Mouse (Mus musculus) thymus, postnatal 25 days (tissue): ENCODE data around the gene C6.

Source experiments
- DNase-seq: peaks from one replicate; pipeline ENCODE4 v3.0.0; 2022

Gene C6

GRCm38 (mm10) chr15:4726830-4727310, at the start of gene C6:
TSS of gene C6 (plus strand) at chr15:4727175.
- DNase-seq = no peak

GRCm38 (mm10) chr15:4697604-4698003, 29.4 kb upstream of the C6 start:
- DNase-seq = no peak

GRCm38 (mm10) chr15:4734150-4734549, 7.2 kb downstream of the C6 start:
- no peak for DNase-seq

GRCm38 (mm10) chr15:4734996-4735609, 8.1 kb downstream of the C6 start:
- DNase-seq = no peak

- DNase-seq = no peak
These were observed 20.7 kb downstream of the C6 start for GRCm38 (mm10) chr15:4747656-4748055.

- DNase-seq = no peak
These were observed 63.4 kb downstream of the C6 start for GRCm38 (mm10) chr15:4790378-4790777.

GRCm38 (mm10) chr15:4796861-4797260, 69.9 kb downstream of the C6 start:
- no peak for DNase-seq

- no peak for DNase-seq
These were observed 77.3 kb downstream of the C6 start for GRCm38 (mm10) chr15:4804256-4804655.

GRCm38 (mm10) chr15:4808131-4808530, 81.2 kb downstream of the C6 start:
- no peak for DNase-seq

- DNase-seq = no peak
These were observed 88.0 kb downstream of the C6 start for GRCm38 (mm10) chr15:4814976-4815375.

- no peak for DNase-seq
These were observed 88.7 kb downstream of the C6 start for GRCm38 (mm10) chr15:4815711-4816110.

GRCm38 (mm10) chr15:4816752-4817493, 89.9 kb downstream of the C6 start:
- peak; percentile 20 for DNase-seq

GRCm38 (mm10) chr15:4818437-4818836, 91.5 kb downstream of the C6 start:
- no peak for DNase-seq

- DNase-seq = no peak
These were observed 94.2 kb downstream of the C6 start for GRCm38 (mm10) chr15:4821161-4821560.

- no peak for DNase-seq
These were observed 94.8 kb downstream of the C6 start for GRCm38 (mm10) chr15:4821824-4822223.

GRCm38 (mm10) chr15:4827736-4828135, 100.8 kb downstream of the C6 start:
- DNase-seq = no peak

GRCm38 (mm10) chr15:4836354-4836753, 109.4 kb downstream of the C6 start:
- no peak for DNase-seq

GRCm38 (mm10) chr15:4850015-4850414, 123.0 kb downstream of the C6 start:
- no peak for DNase-seq
